Mouse (Mus musculus): ENCODE data around the gene Thap12. TPM values are rescaled to one million over a fixed set of nuclear protein-coding genes. Genes with fewer than 3 reads are reported as not detected.

The Thap12 gene
- polyA plus RNA-seq, 1 experiment from 2014 or later = 71.7 TPM

GRCm38 (mm10) chr7:98763911-98764310 is 61.0 kb downstream of the Thap12 start:
- Histone ChIP-seq H3K9me3 (no peaks in the 10 kb centered on the region), H3K27ac (no peak overlapping the region), H3K9ac (no peak overlapping the region), H3K27me3 (no peaks in the 10 kb centered on the region), H3K4me2 (no peak overlapping the region), H3K4me1 (no peaks in the 10 kb centered on the region), H3K36me3 (no peaks in the 10 kb centered on the region), H3K4me3 (no peak overlapping the region)
- 92% methylated on average over 10 of the region's 10 CpGs for WGBS
- ATAC-seq (ENCODE audit: insufficient number of reproducible peaks, insufficient read depth, low FRiP score, low TSS enrichment, low read depth) = no peak

- H3K36me3 ChIP-seq = no peaks in the 10 kb centered on the region
- no peak overlapping the region; the same call in 1 of the 2 replicates for H3K27ac ChIP-seq
- H3K9ac ChIP-seq = no peak overlapping the region
- H3K4me2 ChIP-seq = no peak overlapping the region
- H3K4me1 ChIP-seq = peaks cover 23% of the 10 kb centered on the region
- H3K9me3 ChIP-seq = no peaks in the 10 kb centered on the region
- WGBS = 59% methylated on average over 6 of the region's 6 CpGs
- H3K4me3 ChIP-seq = no peak overlapping the region
- no peak for ATAC-seq (ENCODE audit: insufficient number of reproducible peaks, insufficient read depth, low FRiP score, low TSS enrichment, low read depth)
- no peaks in the 10 kb centered on the region for H3K27me3 ChIP-seq
Measured at GRCm38 (mm10) chr7:98767261-98767660, 64.4 kb downstream of the Thap12 start.

Other genes starting within 250 kb of the Thap12 start
- gene Lrrc32, start 213.8 kb upstream of the Thap12 start, polyA plus RNA-seq (2015; fragmentation: Nextera tagmentation; extraction: Ambion mirVana) = 3.9 and 4.0 TPM in 2 replicates
- 31.0 and 34.7 TPM in 2 replicates for gene Emsy, start 46.3 kb upstream of the Thap12 start, polyA plus RNA-seq (2015; fragmentation: Nextera tagmentation; extraction: Ambion mirVana)
- 10.8 and 12.4 TPM in 2 replicates for gene Wnt11, start 132.0 kb downstream of the Thap12 start, polyA plus RNA-seq (2015; fragmentation: Nextera tagmentation; extraction: Ambion mirVana)

Data from embryonic facial prominence, embryonic 13.5 days (tissue).